Mouse (Mus musculus): ENCODE results near the gene Pdcd5. TPM values are rescaled to one million over a fixed set of nuclear protein-coding genes. Genes with fewer than 3 reads are reported as not detected.

Gene Pdcd5
- polyA plus RNA-seq, 1 experiment from 2014 or later, result 233 TPM

DNA sequence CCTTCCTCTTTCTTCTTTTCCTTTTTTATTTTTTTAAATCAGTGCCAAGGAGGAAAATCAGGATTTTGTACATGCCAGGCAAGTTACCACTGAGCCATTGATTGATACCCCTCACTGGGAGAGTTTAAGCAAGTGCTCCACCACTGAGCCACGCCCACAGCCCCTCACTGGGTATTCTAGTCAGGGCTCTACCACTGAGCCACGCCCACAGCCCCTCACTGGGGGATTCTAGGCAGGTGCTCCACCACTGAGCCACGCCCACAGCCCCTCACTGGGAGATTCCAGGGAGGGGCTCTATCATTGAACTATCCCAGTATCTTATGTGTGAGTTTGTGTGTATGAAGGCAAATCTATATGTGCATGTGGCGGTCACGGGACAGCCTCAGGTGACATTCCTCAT, 53.0 kb downstream of the Pdcd5 start:
- Histone ChIP-seq H3K4me2 (ENCODE audit: low read length) (no peak overlapping the region), H3K9ac (ENCODE audit: low read depth, low read length) (no peak overlapping the region), H3K4me1 (ENCODE audit: control insufficient read depth, insufficient read depth, low read length) (no peaks in the 10 kb centered on the region), H3K27me3 (ENCODE audit: control insufficient read depth, insufficient read depth, low read depth, low read length) (no peaks in the 10 kb centered on the region), H3K9me3 (replicated peaks; ENCODE audit: control insufficient read depth, low read length, poor library complexity, severe bottlenecking) (no peaks in the 10 kb centered on the region), H3K36me3 (ENCODE audit: control insufficient read depth, insufficient read depth, low read length) (peaks cover 17% of the 10 kb centered on the region), H3K4me3 (ENCODE audit: low read depth, low read length) (no peak overlapping the region), H3K27ac (ENCODE audit: low read length) (no peak overlapping the region)
- 91% methylated on average over 5 of the region's 5 CpGs for WGBS
- no peak for ATAC-seq

Other genes with a start within 250 kb of the Pdcd5 start
- gene Slc7a9, start 198.7 kb downstream of the Pdcd5 start, polyA plus RNA-seq (2015; fragmentation: Nextera tagmentation; extraction: Ambion mirVana), result not detected in 2 replicates
- 0.37 and 0.63 TPM in 2 replicates for gene Tdrd12, start 109.8 kb downstream of the Pdcd5 start, polyA plus RNA-seq (2015; fragmentation: Nextera tagmentation; extraction: Ambion mirVana)
- 93.0 and 102 TPM in 2 replicates for gene Nudt19, start 91.2 kb downstream of the Pdcd5 start, polyA plus RNA-seq (2015; fragmentation: Nextera tagmentation; extraction: Ambion mirVana)
- 0.04 and 0.06 TPM in 2 replicates for gene Rgs9bp, start 61.9 kb downstream of the Pdcd5 start, polyA plus RNA-seq (2015; fragmentation: Nextera tagmentation; extraction: Ambion mirVana)
- 18.4 and 19.0 TPM in 2 replicates for gene Ankrd27, start 61.3 kb downstream of the Pdcd5 start, polyA plus RNA-seq (2015; fragmentation: Nextera tagmentation; extraction: Ambion mirVana)
- 42.4 and 44.6 TPM in 2 replicates for gene Dpy19l3, start 106.9 kb upstream of the Pdcd5 start, polyA plus RNA-seq (2015; fragmentation: Nextera tagmentation; extraction: Ambion mirVana)
- 11.3 and 13.5 TPM in 2 replicates for gene Zfp507, start 155.5 kb upstream of the Pdcd5 start, polyA plus RNA-seq (2015; fragmentation: Nextera tagmentation; extraction: Ambion mirVana)

Measured in midbrain, embryonic 16.5 days (tissue).